Mouse (Mus musculus) spleen, adult 2 months (tissue): ENCODE data around the gene Chchd3. TPM values are rescaled to one million over a fixed set of nuclear protein-coding genes. Genes with fewer than 3 reads are reported as not detected.

Source experiments
- DNase-seq, 2 experiments: peaks; one replicate each; pipeline versions ENCODE4 v3.0.0 to v3.0.0-alpha.2; 2012 to 2021; ENCODE audit warnings: low spot score in 2 of 2, low read depth in 1 of 2
- H3K27ac ChIP-seq: fragments of 200-500 bp; 2 replicates; pipeline ENCODE4 v1.5.1; 2012; ENCODE audit warnings: low read length, inconsistent platforms; ENCODE audit not compliant: insufficient read depth
- H3K27me3 ChIP-seq: fragments of 200-500 bp; 2 replicates; pipeline ENCODE4 v1.6.1; 2012; ENCODE audit warnings: mild to moderate bottlenecking, moderate library complexity, low read length, inconsistent platforms; ENCODE audit not compliant: control insufficient read depth, insufficient read depth
- H3K36me3 ChIP-seq: fragments of 200-500 bp; 2 replicates; pipeline ENCODE4 v1.6.1; 2012; ENCODE audit warnings: mild to moderate bottlenecking, low read length, inconsistent platforms; ENCODE audit not compliant: control insufficient read depth, insufficient read depth
- H3K4me1 ChIP-seq: fragments of 200-500 bp; 2 replicates; pipeline ENCODE4 v1.6.1; 2011; ENCODE audit warnings: inconsistent platforms; ENCODE audit not compliant: control insufficient read depth, insufficient read depth, insufficient read length
- H3K4me3 ChIP-seq: fragments of 200-500 bp; 2 replicates; pipeline ENCODE4 v1.5.1; 2011; ENCODE audit warnings: mild to moderate bottlenecking, inconsistent platforms; ENCODE audit not compliant: insufficient read depth, insufficient read length; ENCODE audit errors: extremely low read depth
- CTCF ChIP-seq: fragments of 200-500 bp; IDR thresholded peaks from 2 replicates; pipeline ENCODE4 v1.5.1; 2011; ENCODE audit warnings: mild to moderate bottlenecking, inconsistent platforms; ENCODE audit not compliant: insufficient read depth, insufficient read length, insufficient replicate concordance; ENCODE audit errors: extremely low read depth
- POLR2A ChIP-seq: fragments of 200-500 bp; IDR thresholded peaks from 2 replicates; pipeline ENCODE4 v1.6.1; 2011; ENCODE audit warnings: low read depth, low read length, inconsistent platforms
- WGBS: fragments of 180-500 bp; shearing (Covaris S2); methylation state at CpG from one replicate; pipeline ENCODE4 v1.1.7; 2018; 5-methylcytosine and 5-hydroxymethylcytosine counted together
- polyA plus RNA-seq: library from polyadenylated mRNA; depleted of rRNA; stranded (reverse); fragments of >200 nt; gene quantifications from 2 replicates; pipeline ENCODE4 v1.2.3, GENCODE M21; 2012

Chchd3 gene
- polyA plus RNA-seq, 1 experiment = 23.8 TPM

DNA sequence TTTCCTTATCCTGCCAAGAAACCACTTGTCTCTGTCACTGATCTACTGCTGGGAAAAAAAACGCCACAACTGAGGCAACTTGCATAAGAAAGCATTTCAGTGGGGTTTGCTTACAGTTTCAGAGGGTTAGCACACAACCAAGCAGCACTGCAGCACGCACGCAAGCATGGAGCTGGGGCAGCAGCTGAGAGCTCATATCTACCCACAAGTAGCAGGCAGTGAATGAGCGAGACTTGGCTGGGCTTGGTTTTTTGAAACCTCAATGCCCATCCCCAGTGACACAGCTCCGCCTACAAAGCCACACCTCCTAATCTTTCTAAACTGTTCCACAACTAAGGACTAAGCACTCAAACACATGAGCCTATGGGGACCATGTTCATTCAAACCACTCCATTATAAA lies 16.6 kb downstream of the Chchd3 start:
- no peak for DNase-seq
- Histone ChIP-seq H3K27me3 (no peaks in the 10 kb centered on the region), H3K4me3 (no peak overlapping the region), H3K27ac (no peak overlapping the region), H3K36me3 (peaks cover 3% of the 10 kb centered on the region), H3K4me1 (no peaks in the 10 kb centered on the region)
- WGBS = 86% methylated on average over 5 of the region's 5 CpGs
- no peak for TF ChIP-seq CTCF

GRCm38 (mm10) chr6:33042880-33043279 lies 17.2 kb downstream of the Chchd3 start:
- TF ChIP-seq CTCF (no peak), POLR2A (no peak)
- no peak overlapping the region for H3K27ac ChIP-seq
- H3K4me1 ChIP-seq = no peaks in the 10 kb centered on the region
- no peak for DNase-seq
- H3K27me3 ChIP-seq = no peaks in the 10 kb centered on the region
- 84% methylated on average over 1 of the region's 1 CpGs for WGBS
- H3K4me3 ChIP-seq = no peak overlapping the region
- peaks cover 2% of the 10 kb centered on the region for H3K36me3 ChIP-seq

DNA sequence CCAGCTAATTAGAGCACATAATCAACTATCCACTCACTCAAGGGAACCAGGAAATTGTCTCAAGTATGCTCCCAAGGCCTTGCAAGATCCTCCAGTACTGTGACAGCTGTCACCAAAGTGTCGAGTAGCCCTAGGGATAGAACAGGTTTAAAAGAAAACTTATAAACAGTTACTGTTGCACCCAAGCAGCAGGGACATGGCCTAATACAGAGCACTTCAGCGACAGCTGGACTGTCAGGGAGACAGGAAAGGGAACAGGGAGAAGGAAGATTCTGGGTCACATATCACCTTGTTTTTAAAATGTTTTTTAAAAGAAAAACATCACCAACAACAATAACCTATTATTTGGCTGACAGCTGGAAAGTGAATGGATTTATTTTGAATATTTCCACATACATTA lies 18.1 kb downstream of the Chchd3 start:
- Histone ChIP-seq H3K4me1 (no peaks in the 10 kb centered on the region), H3K27me3 (no peaks in the 10 kb centered on the region), H3K27ac (no peak overlapping the region), H3K36me3 (peaks cover 2% of the 10 kb centered on the region), H3K4me3 (no peak overlapping the region)
- TF ChIP-seq POLR2A = no peak
- no peak for TF ChIP-seq CTCF
- 91% methylated on average over 2 of the region's 2 CpGs for WGBS
- DNase-seq = no peak

GRCm38 (mm10) chr6:33040360-33041090 lies 19.5 kb downstream of the Chchd3 start:
- no peak for TF ChIP-seq POLR2A
- DNase-seq = no peak
- H3K27ac ChIP-seq = no peak overlapping the region
- WGBS = 98% methylated on average over 4 of the region's 4 CpGs
- no peaks in the 10 kb centered on the region for H3K27me3 ChIP-seq
- no peaks in the 10 kb centered on the region for H3K4me1 ChIP-seq
- H3K36me3 ChIP-seq = peaks cover 2% of the 10 kb centered on the region; the same call in 1 of the 2 replicates
- no peak overlapping the region for H3K4me3 ChIP-seq

GRCm38 (mm10) chr6:33032543-33032942 lies 27.5 kb downstream of the Chchd3 start:
- H3K4me1 ChIP-seq = no peaks in the 10 kb centered on the region; the same call in 1 of the 2 replicates
- DNase-seq = no peak
- H3K4me3 ChIP-seq = no peak overlapping the region
- no peak overlapping the region for H3K27ac ChIP-seq
- TF ChIP-seq POLR2A = no peak
- TF ChIP-seq CTCF = no peak
- WGBS = 88% methylated on average over 1 of the region's 1 CpGs
- H3K36me3 ChIP-seq = no peaks in the 10 kb centered on the region; the same call in 1 of the 2 replicates
- H3K27me3 ChIP-seq = no peaks in the 10 kb centered on the region

GRCm38 (mm10) chr6:33031631-33032030 lies 28.4 kb downstream of the Chchd3 start:
- TF ChIP-seq CTCF (no peak), POLR2A (no peak)
- H3K4me3 ChIP-seq = no peak overlapping the region
- H3K27me3 ChIP-seq = no peaks in the 10 kb centered on the region
- H3K36me3 ChIP-seq = no peaks in the 10 kb centered on the region; the same call in 1 of the 2 replicates
- WGBS = 85% methylated on average over 2 of the region's 2 CpGs
- no peaks in the 10 kb centered on the region; the same call in 1 of the 2 replicates for H3K4me1 ChIP-seq
- DNase-seq = no peak
- no peak overlapping the region for H3K27ac ChIP-seq

- no peak overlapping the region for H3K27ac ChIP-seq
- H3K36me3 ChIP-seq = no peaks in the 10 kb centered on the region
- H3K4me1 ChIP-seq = no peaks in the 10 kb centered on the region; the same call in 1 of the 2 replicates
- H3K27me3 ChIP-seq = no peaks in the 10 kb centered on the region
- H3K4me3 ChIP-seq = no peak overlapping the region
- TF ChIP-seq POLR2A (no peak), CTCF (no peak)
- WGBS = 97% methylated on average over 6 of the region's 6 CpGs
- DNase-seq = no peak
Measured at GRCm38 (mm10) chr6:33028296-33028695, 31.8 kb downstream of the Chchd3 start.
